Mouse (Mus musculus): ENCODE data around the gene Shpk.

- TF ChIP-seq POLR2A (IDR thresholded peaks at IDR 0.05; ENCODE audit: borderline replicate concordance, low read depth, low read length), result no peak
- no peak for TF ChIP-seq CTCF (IDR thresholded peaks at IDR 0.05; ENCODE audit: low read depth, low read length)
These were observed 21.8 kb upstream of the Shpk start for GRCm38 (mm10) chr11:73177509-73177875.
